Mouse (Mus musculus) embryonic fibroblast, embryonic 13.5 days (primary cell): ENCODE results near the gene Chka. TPM values are rescaled to one million over a fixed set of nuclear protein-coding genes. Genes with fewer than 3 reads are reported as not detected.
A peak's percentile ranks its signal among the peaks of the same experiment; 100 is the strongest.

Experiments used
- H3K27ac ChIP-seq: 2 replicates; pipeline ENCODE4 v1.5.1; 2012; ENCODE audit warnings: low read length, control low read depth, inconsistent platforms; ENCODE audit not compliant: insufficient read depth
- H3K4me1 ChIP-seq: 2 replicates; pipeline ENCODE4 v1.6.1; 2011; ENCODE audit warnings: low read length; ENCODE audit not compliant: control insufficient read depth, insufficient read depth
- H3K4me3 ChIP-seq: 2 replicates; pipeline ENCODE4 v1.5.1; 2011; ENCODE audit warnings: mild to moderate bottlenecking, control low read depth, low read length; ENCODE audit not compliant: insufficient read depth
- CTCF ChIP-seq: IDR thresholded peaks from 2 replicates; pipeline ENCODE4 v1.5.1; 2011; ENCODE audit warnings: mild to moderate bottlenecking, control low read depth, low read length, moderate library complexity, borderline replicate concordance; ENCODE audit not compliant: insufficient read depth
- POLR2A ChIP-seq: IDR thresholded peaks from 2 replicates; pipeline ENCODE4 v1.6.1; 2011; ENCODE audit warnings: low read depth, mild to moderate bottlenecking, control low read depth, low read length, moderate library complexity
- polyA plus RNA-seq: library from polyadenylated mRNA; stranded (reverse); fragments of >200 nt; gene quantifications from 2 replicates; pipeline ENCODE4 v1.2.4, GENCODE M21; 2011; ENCODE audit warnings: low read depth; ENCODE audit not compliant: missing spikeins, insufficient read length

The Chka gene
- polyA plus RNA-seq, 1 experiment, result 65.0 TPM

DNA sequence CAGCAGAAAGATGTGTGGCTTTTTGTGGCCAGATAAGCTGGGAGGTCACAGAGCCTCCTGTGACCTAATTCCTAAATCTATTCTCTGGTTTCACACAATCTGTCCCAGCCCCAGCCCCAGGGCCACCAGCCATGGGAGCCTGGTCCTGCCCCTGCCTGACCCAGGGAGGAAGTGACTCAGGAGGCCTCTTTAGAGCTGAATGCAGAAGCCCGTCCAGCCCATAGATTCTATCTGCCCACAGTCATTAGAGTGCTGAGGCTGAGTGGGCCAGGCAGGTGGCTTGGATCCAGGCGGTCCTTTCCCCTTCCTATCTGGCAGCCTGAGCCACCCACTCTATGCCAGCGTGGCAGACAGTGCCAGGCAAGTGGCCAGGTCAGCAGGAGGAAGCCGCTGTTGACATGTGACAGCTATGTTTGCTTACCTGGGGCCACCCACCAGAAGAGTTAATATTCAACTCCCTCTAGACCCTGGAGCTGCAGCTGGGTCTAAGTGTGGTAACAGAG lies 18.7 kb upstream of the Chka start:
- H3K4me3 ChIP-seq, result no peak overlapping the region
- peaks cover 2% of the 10 kb centered on the region for H3K4me1 ChIP-seq
- peak overlapping the region; percentile 34; the same call in 1 of the 2 replicates for H3K27ac ChIP-seq
- TF ChIP-seq CTCF (no peak), POLR2A (no peak)

DNA sequence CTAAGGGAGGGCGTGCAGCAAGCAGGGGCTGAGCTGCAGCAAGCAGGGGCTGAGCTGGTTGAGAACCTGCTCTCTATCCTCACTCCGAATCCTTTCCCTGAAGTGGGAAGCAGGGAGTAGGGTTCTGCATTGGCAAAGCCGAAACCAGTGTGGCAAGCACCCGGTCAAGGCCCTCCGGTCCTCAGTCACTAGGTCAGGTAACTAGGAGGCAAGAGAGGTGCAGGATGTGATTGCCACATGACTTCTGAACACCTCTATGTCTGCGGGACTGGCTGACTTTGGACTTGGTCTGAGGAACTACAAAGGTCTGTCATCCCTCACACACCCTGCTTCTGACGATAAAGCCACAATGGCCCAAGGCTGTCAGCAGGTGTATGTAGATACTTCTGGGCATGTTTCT lies 17.3 kb upstream of the Chka start:
- H3K4me3 ChIP-seq, result no peak overlapping the region
- TF ChIP-seq POLR2A (no peak), CTCF (no peak)
- no peak overlapping the region for H3K27ac ChIP-seq
- H3K4me1 ChIP-seq, result peaks cover 2% of the 10 kb centered on the region

DNA sequence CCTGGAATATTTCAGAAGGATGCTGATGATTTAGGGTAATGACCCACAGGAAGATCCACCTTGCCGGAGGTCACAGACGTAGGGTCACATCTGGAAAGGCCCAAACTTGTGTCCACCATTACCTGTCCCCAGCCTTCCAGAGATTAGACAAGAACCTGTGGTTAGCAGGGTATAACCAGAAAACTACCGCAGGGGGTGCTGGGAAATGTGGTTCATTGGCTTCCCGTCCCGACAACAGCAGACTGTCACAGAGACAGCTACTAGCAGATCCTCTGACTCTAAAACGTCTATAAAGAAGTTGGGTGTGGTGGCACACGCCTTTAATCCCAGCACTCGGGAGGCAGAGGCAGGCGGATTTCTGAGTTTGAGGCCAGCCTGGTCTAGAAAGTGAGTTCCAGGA lies 14.8 kb upstream of the Chka start:
- peaks cover 6% of the 10 kb centered on the region for H3K4me1 ChIP-seq
- no peak overlapping the region for H3K4me3 ChIP-seq
- no peak for TF ChIP-seq POLR2A
- no peak for TF ChIP-seq CTCF
- H3K27ac ChIP-seq, result no peak overlapping the region

DNA sequence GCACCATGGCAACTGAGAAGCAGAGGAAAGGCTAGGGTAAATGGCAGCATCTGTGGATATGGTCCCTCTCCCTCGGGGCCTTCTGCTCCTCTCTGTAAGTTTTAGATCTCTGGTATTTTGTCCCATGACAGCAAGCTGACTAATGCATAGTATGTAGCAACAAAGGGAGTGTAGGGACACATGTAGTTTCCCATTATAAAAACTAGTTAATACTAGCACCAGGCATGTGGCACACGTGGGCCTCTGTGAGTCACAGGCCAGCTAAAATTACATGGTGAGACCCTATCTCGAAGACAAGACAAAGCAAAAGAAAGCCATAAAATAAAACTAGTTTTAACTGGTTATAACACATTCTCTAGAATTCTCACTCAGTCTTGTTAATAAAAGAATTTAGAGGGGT lies 12.6 kb upstream of the Chka start:
- TF ChIP-seq POLR2A (no peak), CTCF (no peak)
- Histone ChIP-seq H3K4me3 (no peak overlapping the region), H3K27ac (peak overlapping the region; percentile 99), H3K4me1 (peaks cover 4% of the 10 kb centered on the region)

DNA sequence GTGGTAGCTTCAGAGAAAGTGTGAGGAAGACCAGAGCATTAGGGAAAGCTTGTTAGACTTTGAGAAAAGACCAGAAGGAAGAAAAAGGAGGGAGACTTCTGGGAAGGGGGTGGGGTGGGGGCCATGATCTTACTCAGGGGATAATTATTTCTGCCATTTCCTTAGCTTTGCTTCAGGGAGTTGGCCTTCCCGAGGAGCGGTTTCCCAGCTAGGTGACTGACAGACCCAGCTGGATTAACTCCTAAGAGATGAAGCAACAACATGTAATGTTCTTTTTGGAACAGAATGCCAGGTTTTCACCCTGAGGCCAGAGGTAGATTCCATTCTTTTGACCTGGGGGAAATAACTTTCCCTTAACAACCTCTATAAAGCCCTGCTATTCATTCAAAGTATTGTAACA lies 11.9 kb upstream of the Chka start:
- no peak overlapping the region for H3K4me3 ChIP-seq
- TF ChIP-seq POLR2A, result no peak
- no peak for TF ChIP-seq CTCF
- H3K27ac ChIP-seq, result peak overlapping the region; percentile 99
- H3K4me1 ChIP-seq, result peaks cover 4% of the 10 kb centered on the region

DNA sequence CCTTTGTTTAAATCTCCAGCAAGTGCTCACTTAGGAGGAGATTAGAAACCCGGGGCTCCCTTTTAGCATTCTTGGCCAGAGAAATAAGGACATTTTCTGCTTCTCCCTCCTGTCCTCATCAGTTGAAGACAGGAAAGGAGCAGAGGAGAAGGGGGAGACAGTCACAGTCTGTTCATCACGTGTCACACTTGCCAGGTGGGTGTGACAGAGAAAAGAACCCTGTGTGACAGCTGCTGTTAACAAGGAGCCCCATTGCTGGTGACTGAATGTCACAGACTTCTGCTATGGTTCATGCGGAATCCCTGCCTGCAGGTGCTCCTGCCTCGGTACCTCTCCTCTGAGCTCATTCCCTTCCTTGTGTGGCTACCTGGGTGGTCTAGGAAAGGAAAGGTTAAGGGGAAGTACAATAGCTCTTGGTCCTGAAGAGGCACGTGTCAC lies 11.3 kb upstream of the Chka start:
- TF ChIP-seq CTCF, result no peak
- no peak for TF ChIP-seq POLR2A
- Histone ChIP-seq H3K4me3 (no peak overlapping the region), H3K27ac (peak overlapping the region; percentile 74), H3K4me1 (peaks cover 4% of the 10 kb centered on the region)

DNA sequence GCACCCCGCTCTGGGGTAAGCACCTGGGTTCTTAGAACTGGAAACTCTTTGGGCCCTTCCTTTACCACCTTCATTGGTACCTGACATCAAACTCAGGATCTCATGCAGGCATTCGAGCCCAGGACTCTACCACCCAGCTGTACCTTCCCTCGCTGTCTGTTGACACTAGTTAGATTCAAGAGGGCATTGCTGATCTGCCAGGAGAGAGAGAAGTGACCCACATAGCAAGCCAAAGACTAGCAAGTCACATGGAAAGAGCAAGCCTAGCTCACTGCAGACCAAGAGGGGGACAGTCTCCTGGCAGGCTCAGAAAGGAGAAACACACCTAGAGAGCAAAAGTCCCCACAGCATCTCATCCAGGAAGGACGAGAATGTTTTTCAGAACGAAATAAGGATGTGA lies 10.9 kb upstream of the Chka start:
- TF ChIP-seq POLR2A (no peak), CTCF (no peak)
- no peak overlapping the region for H3K4me3 ChIP-seq
- no peak overlapping the region; the same call in 1 of the 2 replicates for H3K27ac ChIP-seq
- H3K4me1 ChIP-seq, result peaks cover 4% of the 10 kb centered on the region

DNA sequence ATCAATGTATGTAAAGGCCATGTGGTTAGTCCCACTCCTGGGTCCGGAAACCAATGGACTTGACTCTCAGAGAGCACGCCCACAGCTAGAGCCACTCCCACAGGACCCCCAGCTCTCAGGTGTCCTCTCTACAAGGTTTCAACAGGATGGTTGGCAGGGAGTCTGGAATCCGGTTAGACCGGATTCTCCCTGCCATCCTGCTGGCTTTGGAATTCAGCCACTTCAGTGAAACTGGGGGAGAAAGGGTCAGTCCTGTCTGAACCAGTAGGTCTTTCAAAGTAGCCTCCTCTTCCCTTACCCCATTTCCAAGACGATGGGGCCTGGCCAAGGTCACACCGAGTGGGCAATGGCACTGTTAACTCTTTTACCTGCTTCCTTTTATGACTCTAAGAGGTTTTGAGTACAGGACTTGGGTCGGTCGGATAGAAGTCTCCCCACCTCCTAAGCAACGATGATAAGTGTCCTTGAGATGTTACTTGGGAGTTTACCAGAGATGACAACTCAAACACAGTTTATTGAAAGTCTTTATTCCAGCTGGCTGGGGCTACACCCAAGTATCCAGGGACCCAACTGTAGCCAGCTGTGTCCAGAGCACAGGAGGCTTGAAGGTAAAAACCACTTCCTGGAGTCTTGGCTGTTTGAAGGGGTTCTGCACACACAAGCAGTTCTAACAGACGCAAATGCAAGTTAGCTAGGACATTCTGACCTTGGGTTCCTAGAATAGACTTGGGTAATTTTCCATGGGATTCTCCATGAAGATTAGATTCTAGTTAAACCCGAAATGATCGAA lies 9.0 kb upstream of the Chka start:
- no peak overlapping the region for H3K4me3 ChIP-seq
- H3K4me1 ChIP-seq, result peaks cover 4% of the 10 kb centered on the region
- H3K27ac ChIP-seq, result no peak overlapping the region
- no peak for TF ChIP-seq CTCF
- TF ChIP-seq POLR2A, result no peak

DNA sequence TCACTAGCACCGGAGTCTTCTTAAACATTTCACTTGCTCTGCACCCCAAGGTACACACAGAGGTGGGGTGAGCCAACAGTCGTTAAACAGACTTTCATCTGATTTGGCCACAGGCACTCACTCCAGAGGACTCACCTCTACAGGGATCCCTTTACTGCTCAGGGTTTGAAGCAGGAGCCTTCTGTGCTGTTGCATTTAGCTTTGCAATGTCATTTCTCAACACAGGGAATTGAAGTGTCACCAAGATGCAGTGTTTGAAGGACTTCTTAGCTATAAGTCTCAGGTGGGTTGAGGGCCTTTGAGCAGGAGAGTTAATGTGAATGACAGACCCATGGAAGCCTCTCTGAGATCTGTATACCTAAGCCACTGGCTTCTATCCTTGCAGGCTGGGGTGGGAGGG lies 7.9 kb upstream of the Chka start:
- TF ChIP-seq POLR2A (no peak), CTCF (no peak)
- H3K4me1 ChIP-seq, result peaks cover 4% of the 10 kb centered on the region
- no peak overlapping the region for H3K4me3 ChIP-seq
- no peak overlapping the region for H3K27ac ChIP-seq

DNA sequence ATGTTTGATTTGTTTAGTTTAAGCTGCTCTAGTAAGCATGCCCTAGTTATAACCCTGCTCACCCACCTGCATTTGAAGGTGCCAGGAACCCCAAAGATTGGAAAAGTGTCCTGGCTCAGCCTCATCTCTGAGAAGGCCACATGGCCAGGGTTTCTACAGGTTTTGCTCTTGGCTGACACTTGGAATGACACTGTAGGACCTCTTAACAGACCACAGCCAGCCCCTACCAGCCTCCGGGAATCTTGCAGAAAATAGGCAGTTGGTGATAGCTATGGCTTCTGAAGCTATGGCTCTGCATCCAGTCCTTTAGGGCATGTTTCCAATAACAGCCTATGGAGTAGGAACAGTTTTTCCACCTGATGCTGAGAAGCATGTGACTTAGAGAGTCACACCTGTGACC lies 6.7 kb upstream of the Chka start:
- Histone ChIP-seq H3K4me1 (peaks cover 4% of the 10 kb centered on the region; the same call in 1 of the 2 replicates), H3K27ac (no peak overlapping the region), H3K4me3 (no peak overlapping the region)
- TF ChIP-seq POLR2A, result no peak
- TF ChIP-seq CTCF, result no peak
